Mouse (Mus musculus): ENCODE data around the gene Gsg1l. TPM values are rescaled to one million over a fixed set of nuclear protein-coding genes. Genes with fewer than 3 reads are reported as not detected.

Gene Gsg1l
- polyA plus RNA-seq, 1 experiment from 2014 or later = 10.5 TPM

DNA sequence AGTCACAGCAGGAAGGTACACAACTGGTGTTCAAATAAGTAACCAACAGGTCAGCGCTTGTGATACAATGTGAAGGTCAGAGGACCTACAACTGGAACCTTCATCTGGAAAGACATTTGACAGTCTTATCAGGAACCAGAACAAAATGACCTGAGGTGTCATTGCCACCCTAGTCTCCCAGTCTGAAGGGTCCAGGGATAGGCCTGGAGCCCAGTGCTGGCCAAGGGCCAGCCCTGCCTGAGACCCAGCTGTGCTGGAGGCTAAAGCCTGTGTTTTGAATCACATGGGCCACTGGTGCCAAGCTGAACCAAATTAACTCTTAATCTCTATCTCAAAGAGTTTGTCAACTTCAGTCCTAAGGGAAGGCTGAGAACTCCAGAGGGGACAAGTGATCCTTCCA lies 86.1 kb downstream of the Gsg1l start:
- Histone ChIP-seq H3K4me1 (ENCODE audit: control insufficient read depth in 2 of 2, insufficient read depth in 2 of 2, low read length in 2 of 2) (no peaks in the 10 kb centered on the region), H3K9me3 (ENCODE audit: control insufficient read depth, low read length) (no peaks in the 10 kb centered on the region), H3K36me3 (ENCODE audit: control insufficient read depth, insufficient read depth, low read length) (no peaks in the 10 kb centered on the region), H3K4me3 (ENCODE audit: control insufficient read depth in 1 of 2, insufficient read depth in 1 of 2, low read depth in 1 of 2, low read length in 2 of 2) (no peak overlapping the region), H3K9ac (ENCODE audit: low read length) (no peak overlapping the region), H3K27me3 (ENCODE audit: control insufficient read depth, insufficient read depth, low read length) (no peaks in the 10 kb centered on the region), H3K27ac (replicated peaks in 1 of 2; ENCODE audit: control insufficient read depth in 1 of 2, insufficient read depth in 1 of 2, low read depth in 2 of 2, low read length in 2 of 2) (no peak overlapping the region), H3K4me2 (ENCODE audit: low read length) (no peak overlapping the region)
- ATAC-seq (ENCODE audit: insufficient number of reproducible peaks, insufficient read depth, low FRiP score, low read depth) = no peak
- 97% methylated on average over 1 of the region's 1 CpGs for WGBS

DNA sequence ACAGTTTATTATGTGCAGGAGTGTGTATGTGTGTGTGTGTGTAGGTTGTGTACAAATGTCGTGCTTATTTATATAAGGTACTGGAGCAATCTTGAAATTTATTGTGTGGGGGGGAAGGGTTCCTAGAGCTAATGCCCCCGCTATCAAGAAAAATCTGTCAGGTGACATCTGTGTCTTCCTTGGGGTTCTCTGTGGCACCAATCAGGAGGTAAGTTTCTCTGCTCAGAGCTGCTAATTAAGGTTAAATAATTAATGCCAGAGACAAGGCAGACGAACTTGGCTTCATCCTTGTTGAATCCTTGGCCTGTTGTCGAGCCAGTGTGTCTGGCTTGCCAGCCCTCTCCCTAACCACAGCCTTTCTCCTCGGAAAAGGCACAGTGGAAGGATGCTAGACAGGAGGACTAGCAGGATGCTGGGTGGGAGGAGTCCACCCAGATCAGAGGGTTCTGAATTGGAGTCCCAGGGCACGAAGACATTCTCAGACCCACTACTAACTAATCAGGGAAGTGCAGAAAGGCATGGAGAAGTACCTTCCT lies 89.8 kb downstream of the Gsg1l start:
- no peaks in the 10 kb centered on the region for H3K27me3 ChIP-seq (ENCODE audit: control insufficient read depth, insufficient read depth, low read length)
- H3K27ac ChIP-seq (replicated peaks in 1 of 2; ENCODE audit: control insufficient read depth in 1 of 2, insufficient read depth in 1 of 2, low read depth in 2 of 2, low read length in 2 of 2) = no peak overlapping the region
- H3K9ac ChIP-seq (ENCODE audit: low read length) = no peak overlapping the region
- no peak for ATAC-seq (ENCODE audit: insufficient number of reproducible peaks, insufficient read depth, low FRiP score, low read depth)
- no peaks in the 10 kb centered on the region for H3K36me3 ChIP-seq (ENCODE audit: control insufficient read depth, insufficient read depth, low read length)
- no peak overlapping the region for H3K4me2 ChIP-seq (ENCODE audit: low read length)
- no peak overlapping the region for H3K4me3 ChIP-seq (ENCODE audit: control insufficient read depth in 1 of 2, insufficient read depth in 1 of 2, low read depth in 1 of 2, low read length in 2 of 2)
- H3K4me1 ChIP-seq (ENCODE audit: control insufficient read depth in 2 of 2, insufficient read depth in 2 of 2, low read length in 2 of 2) = peaks cover 15 to 16% of the 10 kb centered on the region in 2 experiments
- no peaks in the 10 kb centered on the region for H3K9me3 ChIP-seq (ENCODE audit: control insufficient read depth, low read length)
- WGBS = 76% methylated on average over 6 of the region's 6 CpGs

DNA sequence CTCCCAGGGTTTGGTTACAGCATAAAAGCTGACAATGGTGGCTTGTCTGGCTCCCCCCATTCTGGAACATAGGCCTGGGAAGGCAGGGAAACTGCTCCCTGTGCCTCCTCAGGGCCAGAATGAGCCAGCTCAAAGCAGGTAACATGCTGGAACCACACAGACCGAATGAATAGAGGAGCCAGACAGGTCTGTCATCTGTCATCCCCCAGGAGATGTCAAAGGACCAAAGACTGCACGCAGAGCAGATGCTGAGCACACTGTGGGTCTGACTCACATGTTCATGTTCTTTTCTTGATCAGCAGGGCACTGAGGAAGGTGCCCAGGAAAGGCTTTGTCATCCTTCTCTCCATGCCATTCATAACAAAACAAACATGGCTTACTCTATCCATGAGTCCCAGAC lies 90.4 kb downstream of the Gsg1l start:
- Histone ChIP-seq H3K27me3 (ENCODE audit: control insufficient read depth, insufficient read depth, low read length) (no peaks in the 10 kb centered on the region), H3K4me1 (ENCODE audit: control insufficient read depth in 2 of 2, insufficient read depth in 2 of 2, low read length in 2 of 2) (peaks cover 17 to 20% of the 10 kb centered on the region in 2 experiments), H3K9ac (ENCODE audit: low read length) (no peak overlapping the region), H3K9me3 (ENCODE audit: control insufficient read depth, low read length) (no peaks in the 10 kb centered on the region), H3K36me3 (ENCODE audit: control insufficient read depth, insufficient read depth, low read length) (no peaks in the 10 kb centered on the region), H3K4me2 (ENCODE audit: low read length) (no peak overlapping the region), H3K4me3 (ENCODE audit: control insufficient read depth in 1 of 2, insufficient read depth in 1 of 2, low read depth in 1 of 2, low read length in 2 of 2) (no peak overlapping the region), H3K27ac (replicated peaks in 1 of 2; ENCODE audit: control insufficient read depth in 1 of 2, insufficient read depth in 1 of 2, low read depth in 2 of 2, low read length in 2 of 2) (no peak overlapping the region)
- WGBS = 36% methylated on average over 2 of the region's 2 CpGs
- no peak for ATAC-seq (ENCODE audit: insufficient number of reproducible peaks, insufficient read depth, low FRiP score, low read depth)

DNA sequence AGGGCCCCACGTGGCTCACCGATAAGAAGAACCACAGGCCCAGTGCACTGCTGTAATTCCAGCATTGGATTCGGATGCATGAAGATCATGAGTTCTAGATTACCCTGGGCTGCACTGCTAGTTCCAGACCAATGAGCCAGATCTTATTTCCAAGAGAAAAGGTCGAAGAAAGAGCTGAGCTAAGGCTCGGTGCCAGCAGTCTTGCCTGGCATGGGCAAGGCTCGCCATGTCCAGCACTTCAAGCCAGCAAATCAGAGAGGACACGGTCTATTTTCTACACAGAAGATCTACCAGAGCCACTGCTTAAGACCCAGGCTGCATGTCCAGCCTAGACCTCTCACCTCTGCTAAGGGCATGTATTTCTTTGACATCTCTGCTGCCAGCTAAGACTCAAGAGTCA lies 92.2 kb downstream of the Gsg1l start:
- Histone ChIP-seq H3K9me3 (ENCODE audit: control insufficient read depth, low read length) (no peaks in the 10 kb centered on the region), H3K27me3 (ENCODE audit: control insufficient read depth, insufficient read depth, low read length) (no peaks in the 10 kb centered on the region), H3K9ac (ENCODE audit: low read length) (no peak overlapping the region), H3K4me3 (ENCODE audit: control insufficient read depth in 1 of 2, insufficient read depth in 1 of 2, low read depth in 1 of 2, low read length in 2 of 2) (no peak overlapping the region), H3K4me2 (ENCODE audit: low read length) (no peak overlapping the region), H3K27ac (replicated peaks in 1 of 2; ENCODE audit: control insufficient read depth in 1 of 2, insufficient read depth in 1 of 2, low read depth in 2 of 2, low read length in 2 of 2) (no peak overlapping the region), H3K36me3 (ENCODE audit: control insufficient read depth, insufficient read depth, low read length) (no peaks in the 10 kb centered on the region), H3K4me1 (ENCODE audit: control insufficient read depth in 2 of 2, insufficient read depth in 2 of 2, low read length in 2 of 2) (peaks cover 21 to 27% of the 10 kb centered on the region in 2 experiments)
- 72% methylated on average over 7 of the region's 7 CpGs for WGBS
- no peak for ATAC-seq (ENCODE audit: insufficient number of reproducible peaks, insufficient read depth, low FRiP score, low read depth)

DNA sequence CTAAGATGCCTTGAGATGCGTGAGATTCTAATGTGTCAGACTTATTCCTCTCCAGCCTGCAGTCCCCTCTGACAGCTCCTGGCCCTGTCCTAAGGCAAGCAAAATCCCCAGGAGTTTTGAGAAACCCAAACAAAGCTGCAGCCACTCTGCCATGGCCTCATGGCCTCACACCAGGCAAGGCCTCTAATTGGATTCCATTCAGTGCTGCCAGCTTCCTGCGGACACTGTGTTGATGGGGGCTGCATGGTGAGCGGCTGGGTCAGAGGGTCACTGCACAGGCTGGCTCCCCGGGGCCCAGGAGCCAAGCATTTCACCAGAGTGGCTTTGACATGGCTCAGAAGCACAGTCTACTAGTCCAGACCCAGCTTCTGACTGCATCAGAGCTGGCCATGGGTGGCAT lies 92.7 kb downstream of the Gsg1l start:
- no peak for ATAC-seq (ENCODE audit: insufficient number of reproducible peaks, insufficient read depth, low FRiP score, low read depth)
- no peak overlapping the region for H3K9ac ChIP-seq (ENCODE audit: low read length)
- H3K9me3 ChIP-seq (ENCODE audit: control insufficient read depth, low read length) = no peaks in the 10 kb centered on the region
- H3K27ac ChIP-seq (replicated peaks in 1 of 2; ENCODE audit: control insufficient read depth in 1 of 2, insufficient read depth in 1 of 2, low read depth in 2 of 2, low read length in 2 of 2) = no peak overlapping the region
- no peaks in the 10 kb centered on the region for H3K36me3 ChIP-seq (ENCODE audit: control insufficient read depth, insufficient read depth, low read length)
- no peak overlapping the region for H3K4me3 ChIP-seq (ENCODE audit: control insufficient read depth in 1 of 2, insufficient read depth in 1 of 2, low read depth in 1 of 2, low read length in 2 of 2)
- peaks cover 21 to 28% of the 10 kb centered on the region in 2 experiments for H3K4me1 ChIP-seq (ENCODE audit: control insufficient read depth in 2 of 2, insufficient read depth in 2 of 2, low read length in 2 of 2)
- no peaks in the 10 kb centered on the region for H3K27me3 ChIP-seq (ENCODE audit: control insufficient read depth, insufficient read depth, low read length)
- no peak overlapping the region for H3K4me2 ChIP-seq (ENCODE audit: low read length)
- 38% methylated on average over 4 of the region's 4 CpGs for WGBS

DNA sequence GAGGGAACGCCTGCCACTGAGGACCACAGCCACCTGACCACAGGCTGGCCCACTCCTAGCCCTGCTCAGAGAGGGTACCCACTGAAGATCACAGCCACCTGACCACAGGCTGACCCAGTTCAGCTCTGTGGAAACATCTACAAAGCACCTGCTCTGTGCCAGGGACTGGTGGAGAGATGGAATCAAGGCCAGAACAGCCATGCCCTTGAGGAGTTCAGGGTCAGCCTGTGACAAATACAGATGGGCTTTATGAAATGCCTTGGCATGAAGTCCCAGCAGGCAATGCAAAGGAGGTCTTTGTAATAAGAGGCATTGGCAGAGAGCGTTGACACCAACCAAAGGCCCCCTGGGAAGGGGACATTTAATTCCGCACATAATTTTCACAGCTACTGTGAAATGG lies 93.9 kb downstream of the Gsg1l start:
- H3K4me2 ChIP-seq (ENCODE audit: low read length) = no peak overlapping the region
- no peak overlapping the region for H3K27ac ChIP-seq (replicated peaks in 1 of 2; ENCODE audit: control insufficient read depth in 1 of 2, insufficient read depth in 1 of 2, low read depth in 2 of 2, low read length in 2 of 2)
- H3K9me3 ChIP-seq (ENCODE audit: control insufficient read depth, low read length) = no peaks in the 10 kb centered on the region
- H3K4me1 ChIP-seq (ENCODE audit: control insufficient read depth in 2 of 2, insufficient read depth in 2 of 2, low read length in 2 of 2) = peaks cover 21 to 32% of the 10 kb centered on the region in 2 experiments
- WGBS = 84% methylated on average over 3 of the region's 3 CpGs
- ATAC-seq (ENCODE audit: insufficient number of reproducible peaks, insufficient read depth, low FRiP score, low read depth) = no peak
- H3K9ac ChIP-seq (ENCODE audit: low read length) = no peak overlapping the region
- no peaks in the 10 kb centered on the region for H3K36me3 ChIP-seq (ENCODE audit: control insufficient read depth, insufficient read depth, low read length)
- no peaks in the 10 kb centered on the region for H3K27me3 ChIP-seq (ENCODE audit: control insufficient read depth, insufficient read depth, low read length)
- no peak overlapping the region for H3K4me3 ChIP-seq (ENCODE audit: control insufficient read depth in 1 of 2, insufficient read depth in 1 of 2, low read depth in 1 of 2, low read length in 2 of 2)

DNA sequence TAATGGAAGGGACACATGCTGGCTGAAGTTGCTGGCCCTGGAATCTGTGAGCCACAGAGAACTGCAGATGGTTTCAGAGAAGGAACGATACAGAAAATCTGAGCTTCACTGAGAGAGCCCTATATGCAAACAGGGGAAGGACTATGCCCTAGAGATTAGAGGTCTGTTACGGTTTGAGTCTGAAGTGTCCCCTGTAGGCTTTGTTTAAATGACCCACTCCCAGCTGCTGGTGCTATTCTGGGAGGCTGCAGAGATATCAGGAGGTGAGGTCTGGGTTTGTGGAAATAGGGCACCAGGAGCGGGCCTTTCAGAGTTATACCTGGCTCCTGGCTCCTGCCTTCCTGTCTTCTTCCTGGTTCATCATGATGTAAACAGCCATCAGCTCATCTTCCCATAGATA lies 95.1 kb downstream of the Gsg1l start:
- Histone ChIP-seq H3K4me1 (ENCODE audit: control insufficient read depth in 2 of 2, insufficient read depth in 2 of 2, low read length in 2 of 2) (peaks cover 21 to 32% of the 10 kb centered on the region in 2 experiments), H3K36me3 (ENCODE audit: control insufficient read depth, insufficient read depth, low read length) (no peaks in the 10 kb centered on the region), H3K27me3 (ENCODE audit: control insufficient read depth, insufficient read depth, low read length) (no peaks in the 10 kb centered on the region), H3K9ac (ENCODE audit: low read length) (no peak overlapping the region), H3K4me3 (ENCODE audit: control insufficient read depth in 1 of 2, insufficient read depth in 1 of 2, low read depth in 1 of 2, low read length in 2 of 2) (no peak overlapping the region), H3K4me2 (ENCODE audit: low read length) (no peak overlapping the region), H3K27ac (replicated peaks in 1 of 2; ENCODE audit: control insufficient read depth in 1 of 2, insufficient read depth in 1 of 2, low read depth in 2 of 2, low read length in 2 of 2) (peak overlapping the region; percentile 61 to 76), H3K9me3 (ENCODE audit: control insufficient read depth, low read length) (no peaks in the 10 kb centered on the region)
- WGBS = 16% methylated on average over 3 of the region's 3 CpGs
- peak; percentile 61 for ATAC-seq (ENCODE audit: insufficient number of reproducible peaks, insufficient read depth, low FRiP score, low read depth)

DNA sequence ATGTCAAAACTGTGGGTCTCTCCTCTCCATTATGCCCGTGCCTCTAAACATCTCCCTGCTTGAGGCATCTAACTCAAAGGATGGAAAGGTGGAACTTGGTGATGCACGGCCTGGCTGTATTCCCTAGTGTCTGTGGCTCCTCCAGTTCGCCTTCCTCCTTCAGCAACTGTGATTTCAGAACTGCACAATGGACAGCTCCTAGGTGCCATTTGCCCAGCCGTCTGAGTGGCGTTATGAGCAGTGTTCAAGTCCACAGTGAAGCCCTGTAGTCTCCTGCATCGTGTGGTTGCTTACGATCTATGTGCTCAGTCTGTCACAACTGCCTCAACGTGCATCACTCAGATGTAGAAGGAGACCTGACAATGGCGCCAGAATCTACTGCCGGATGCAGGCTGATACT lies 96.6 kb downstream of the Gsg1l start:
- H3K9ac ChIP-seq (ENCODE audit: low read length) = no peak overlapping the region
- H3K4me1 ChIP-seq (ENCODE audit: control insufficient read depth in 2 of 2, insufficient read depth in 2 of 2, low read length in 2 of 2) = peaks cover 21 to 32% of the 10 kb centered on the region in 2 experiments
- H3K27ac ChIP-seq (replicated peaks in 1 of 2; ENCODE audit: control insufficient read depth in 1 of 2, insufficient read depth in 1 of 2, low read depth in 2 of 2, low read length in 2 of 2) = no peak overlapping the region
- H3K4me2 ChIP-seq (ENCODE audit: low read length) = no peak overlapping the region
- H3K27me3 ChIP-seq (ENCODE audit: control insufficient read depth, insufficient read depth, low read length) = no peaks in the 10 kb centered on the region
- WGBS = 62% methylated on average over 10 of the region's 10 CpGs
- H3K36me3 ChIP-seq (ENCODE audit: control insufficient read depth, insufficient read depth, low read length) = no peaks in the 10 kb centered on the region
- no peak for ATAC-seq (ENCODE audit: insufficient number of reproducible peaks, insufficient read depth, low FRiP score, low read depth)
- no peaks in the 10 kb centered on the region for H3K9me3 ChIP-seq (ENCODE audit: control insufficient read depth, low read length)
- no peak overlapping the region for H3K4me3 ChIP-seq (ENCODE audit: control insufficient read depth in 1 of 2, insufficient read depth in 1 of 2, low read depth in 1 of 2, low read length in 2 of 2)

Measured in heart, embryonic 14.5 days (tissue).